Mouse (Mus musculus) bone marrow, adult 2 months (tissue): ENCODE data around the gene Cldn7. TPM values are rescaled to one million over a fixed set of nuclear protein-coding genes. Genes with fewer than 3 reads are reported as not detected.
A peak's percentile ranks its signal among the peaks of the same experiment; 100 is the strongest.
"Not testable (repeated sequence)": the region's sequence is repeated elsewhere in the genome, so short reads cannot be mapped to it uniquely, and the experiment has no call there.

ENCODE experiments used
- H3K27ac ChIP-seq: fragments of 200-500 bp; 2 replicates; pipeline ENCODE4 v1.5.1; 2012; ENCODE audit warnings: low read depth, mild to moderate bottlenecking, control low read depth, inconsistent platforms, low read length; ENCODE audit not compliant: control insufficient read depth, poor library complexity, insufficient read depth
- H3K4me1 ChIP-seq: fragments of 200-500 bp; 2 replicates; pipeline ENCODE4 v1.6.1; 2011; ENCODE audit warnings: low read length; ENCODE audit not compliant: control insufficient read depth, insufficient read depth
- H3K4me3 ChIP-seq: fragments of 200-500 bp; replicated peaks from 2 replicates; pipeline ENCODE3; 2011; ENCODE audit warnings: mild to moderate bottlenecking, low read depth, low read length, control low read depth; ENCODE audit not compliant: control insufficient read depth
- CTCF ChIP-seq: fragments of 200-500 bp; IDR thresholded peaks from 2 replicates; pipeline ENCODE4 v1.5.1; 2011; ENCODE audit warnings: low read length, control low read depth; ENCODE audit not compliant: control insufficient read depth, insufficient read depth
- POLR2A ChIP-seq: fragments of 200-500 bp; IDR thresholded peaks from 2 replicates; pipeline ENCODE4 v1.6.1; 2011; ENCODE audit warnings: low read depth, mild to moderate bottlenecking, control low read depth, low read length, borderline replicate concordance; ENCODE audit not compliant: control insufficient read depth
- WGBS: fragments of 180-500 bp; shearing (Covaris S2); methylation state at CpG from one replicate; pipeline ENCODE4 v1.1.7; 2018; 5-methylcytosine and 5-hydroxymethylcytosine counted together
- polyA plus RNA-seq: library from polyadenylated mRNA; stranded (reverse); fragments of >200 nt; gene quantifications from 2 replicates; pipeline ENCODE4 v1.2.4, GENCODE M21; 2011; ENCODE audit warnings: low replicate concordance; ENCODE audit not compliant: missing spikeins, insufficient read depth, insufficient read length

The Cldn7 gene
- polyA plus RNA-seq, 1 experiment: not detected

DNA sequence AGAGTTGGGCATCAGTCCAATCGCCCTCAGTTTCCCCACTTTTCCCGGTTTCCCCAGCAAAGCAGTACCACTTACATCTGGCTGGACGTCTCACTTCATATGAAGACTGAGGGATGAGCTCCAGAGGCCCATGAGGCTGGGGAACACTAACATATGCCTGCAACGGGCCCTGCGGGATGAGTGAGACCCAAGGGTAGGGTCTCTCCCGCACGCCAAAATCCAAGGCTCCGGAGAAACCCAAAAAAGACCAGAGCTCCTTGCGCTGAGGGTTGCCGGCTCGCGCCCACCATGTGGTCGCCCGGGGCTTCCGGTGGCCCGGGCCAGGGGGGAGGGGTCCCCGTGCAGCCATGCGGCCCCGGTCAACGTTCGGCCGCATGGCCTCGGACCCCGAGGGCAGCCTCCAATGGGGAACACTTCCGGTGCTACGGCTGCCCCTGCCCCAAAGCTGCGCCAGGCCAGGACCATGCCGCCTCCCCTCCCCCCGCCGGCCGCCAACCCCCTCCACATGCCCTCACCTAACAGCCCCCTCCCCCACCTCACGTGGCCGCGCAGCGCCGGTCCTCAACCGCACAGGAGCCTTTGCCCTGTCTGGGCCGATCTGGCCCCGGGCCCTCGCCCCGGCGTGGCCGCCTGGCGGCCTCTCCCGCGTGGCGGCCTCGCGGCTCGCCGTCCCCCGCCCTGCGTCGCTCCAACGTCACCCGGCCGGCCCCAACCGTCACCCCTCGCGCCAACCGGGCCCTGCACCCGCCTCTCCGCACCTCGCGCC lies 44.1 kb upstream of the Cldn7 start:
- H3K4me3 ChIP-seq: peak overlapping the region; percentile 86
- H3K27ac ChIP-seq: peak overlapping the region; percentile 95
- TF ChIP-seq CTCF (no peak), POLR2A (no peak; the same call in 1 of the 2 replicates)
- WGBS: under 1% methylated on average over 64 of the region's 65 CpGs
- H3K4me1 ChIP-seq: no peaks in the 10 kb centered on the region; the same call in 1 of the 2 replicates

DNA sequence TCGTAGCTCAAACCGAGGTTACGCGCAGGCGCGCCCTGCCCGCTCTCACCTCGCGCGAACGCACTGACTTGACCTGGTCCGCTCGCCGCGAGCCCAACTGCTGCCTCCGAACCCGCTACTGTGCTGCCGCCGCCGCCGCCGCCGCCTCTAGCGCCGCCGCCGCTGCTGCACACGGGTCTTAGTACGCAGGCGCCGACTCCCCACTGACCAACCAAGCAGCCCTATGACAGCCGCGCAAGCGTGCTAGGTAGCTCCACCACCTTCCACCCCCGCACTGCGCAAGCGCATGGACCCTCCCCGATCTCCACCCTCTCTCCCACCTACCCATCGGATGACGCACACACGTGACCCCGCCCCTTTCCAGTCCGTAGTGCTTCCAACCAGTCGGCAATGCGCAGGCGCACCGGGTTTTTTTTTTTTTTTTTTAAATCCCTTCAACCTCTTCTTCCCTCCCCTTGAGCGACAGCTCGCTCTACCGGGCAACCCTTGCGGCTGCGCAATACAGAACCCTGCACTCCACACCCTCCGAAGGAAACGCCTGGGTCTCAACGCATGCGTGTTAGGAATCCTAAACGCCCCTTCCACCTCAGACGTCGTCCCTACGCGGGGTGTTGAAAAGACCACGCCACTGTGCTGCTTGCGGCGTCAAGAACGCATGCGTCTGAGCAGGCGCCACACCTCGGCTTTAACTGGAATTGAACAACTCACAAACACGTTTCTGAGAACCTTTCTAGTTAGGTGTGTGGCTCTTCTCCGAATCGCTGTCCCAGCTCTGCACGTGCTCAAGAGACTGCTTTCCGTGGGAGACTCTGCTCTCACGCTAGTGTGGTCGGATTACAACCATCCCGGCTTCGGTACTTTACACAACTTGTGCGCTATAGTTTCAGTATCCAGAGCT lies 43.2 kb upstream of the Cldn7 start, which contains the start of gene Eif5a:
Gene Eif5a, minus strand, starts transcription at position 845 of the 898 bp plus-strand sequence.
- Histone ChIP-seq H3K27ac (peak within 1 kb of the TSS; percentile 95), H3K4me1 (no peaks in the 10 kb centered on the region; the same call in 1 of the 2 replicates), H3K4me3 (peak within 1 kb of the TSS; percentile 86)
- WGBS: under 1% methylated on average over 78 of the region's 78 CpGs
- TF ChIP-seq POLR2A: peak; percentile 90
- TF ChIP-seq CTCF: peak; percentile 54; the same call in 1 of the 2 replicates

DNA sequence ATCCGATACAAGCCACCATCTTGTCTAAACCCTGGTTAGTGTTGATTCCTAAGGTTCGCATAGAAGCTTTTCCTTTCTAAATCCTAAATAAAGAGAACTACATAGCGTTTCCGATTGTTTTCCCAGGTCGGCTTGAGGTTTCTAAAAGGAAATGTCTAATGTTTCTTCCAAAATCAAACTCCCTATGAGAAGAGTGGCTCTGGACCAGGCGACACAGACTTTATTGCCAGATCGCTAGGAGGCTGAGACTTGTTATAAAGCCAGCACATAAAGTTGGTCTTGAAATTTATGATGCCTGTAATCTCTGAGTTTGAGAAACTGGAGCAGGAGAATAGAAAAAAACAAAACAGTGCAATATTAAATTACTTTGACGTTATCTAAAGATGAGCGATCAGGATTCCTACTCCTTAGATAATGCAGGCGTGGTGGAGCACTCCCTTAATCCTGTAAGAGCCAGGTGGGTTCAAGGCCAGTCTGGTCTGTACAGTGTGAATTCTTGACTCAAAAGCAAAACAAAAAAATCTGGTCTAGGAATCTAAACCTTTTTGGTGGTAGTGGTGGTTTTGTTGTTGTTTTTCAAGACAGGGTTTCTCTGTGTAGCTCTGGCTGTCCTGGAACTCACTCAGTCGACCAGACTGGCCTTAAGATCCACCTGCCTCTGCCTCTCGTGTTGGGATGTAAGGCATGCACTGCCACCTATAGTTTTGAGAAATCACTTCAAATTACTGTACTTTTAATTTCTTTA lies 42.4 kb upstream of the Cldn7 start:
- Histone ChIP-seq H3K4me3 (peak overlapping the region; percentile 77), H3K27ac (peak overlapping the region; percentile 78), H3K4me1 (no peaks in the 10 kb centered on the region; the same call in 1 of the 2 replicates)
- WGBS: 3% methylated on average over 12 of the region's 12 CpGs
- TF ChIP-seq POLR2A: no peak
- no peak for TF ChIP-seq CTCF

DNA sequence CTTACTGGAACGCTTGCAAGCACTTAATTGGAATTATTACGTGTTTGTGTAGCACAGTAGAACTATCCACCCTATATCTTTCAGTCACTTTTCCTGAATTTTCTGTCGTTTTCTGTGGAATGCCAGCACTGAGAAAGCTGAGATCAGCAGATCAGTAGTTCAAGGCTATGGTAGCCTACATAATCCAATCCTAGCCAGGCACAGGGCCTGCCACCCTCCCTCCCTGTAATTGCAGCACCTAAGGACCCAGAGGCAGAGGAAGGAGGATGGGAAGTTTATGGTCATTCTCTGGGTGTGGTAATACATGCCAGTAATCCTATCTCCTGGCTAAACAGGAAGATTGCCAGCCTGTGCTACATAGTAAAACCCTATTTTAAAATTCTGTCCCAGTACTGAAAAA lies 41.8 kb upstream of the Cldn7 start:
- Histone ChIP-seq H3K27ac (no peak overlapping the region), H3K4me1 (no peaks in the 10 kb centered on the region; the same call in 1 of the 2 replicates), H3K4me3 (no peak overlapping the region)
- no peak for TF ChIP-seq CTCF
- TF ChIP-seq POLR2A: no peak
- WGBS: 46% methylated on average over 3 of the region's 3 CpGs

DNA sequence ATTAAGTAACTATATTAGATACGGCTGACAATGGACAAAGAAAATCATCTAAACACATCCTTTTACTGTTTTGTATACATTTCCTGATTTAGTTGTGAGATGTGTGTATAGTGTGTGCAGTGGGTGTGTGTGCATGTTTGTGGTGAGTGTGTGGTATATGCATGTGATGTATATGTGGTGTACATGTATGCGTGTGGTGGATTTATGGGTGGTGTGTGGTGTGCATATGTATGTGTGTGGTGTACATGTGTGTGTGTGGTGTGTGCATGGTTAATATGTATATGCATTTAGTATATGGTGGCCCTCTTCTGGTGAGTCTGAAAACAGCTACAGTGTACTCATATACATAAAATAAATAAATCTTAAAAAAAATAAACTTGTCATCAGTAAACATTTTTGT lies 37.1 kb upstream of the Cldn7 start:
- 91% methylated on average over 2 of the region's 2 CpGs for WGBS
- TF ChIP-seq CTCF (no peak), POLR2A (no peak)
- H3K4me1 ChIP-seq: peaks cover 2% of the 10 kb centered on the region

DNA sequence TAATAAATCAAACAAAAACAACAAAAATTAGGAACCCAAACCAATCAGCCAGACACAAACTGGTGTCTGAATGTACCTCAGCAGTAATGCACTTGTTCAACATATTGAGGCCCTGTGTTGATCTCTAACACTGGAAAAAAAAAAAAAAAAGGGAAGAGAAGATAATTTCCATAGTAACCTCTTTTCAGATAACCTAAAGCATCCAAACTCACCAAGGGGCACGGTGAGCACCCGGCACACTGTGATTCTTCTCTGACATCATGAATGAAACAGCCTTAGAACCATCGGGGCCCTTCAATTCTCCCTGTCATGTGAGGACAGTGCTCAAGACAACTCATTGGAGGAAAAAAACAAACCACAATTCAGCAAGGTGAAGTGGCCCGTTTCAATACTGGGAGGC lies 34.9 kb upstream of the Cldn7 start:
- H3K4me3 ChIP-seq: no peak overlapping the region
- H3K4me1 ChIP-seq: peaks cover 4% of the 10 kb centered on the region
- TF ChIP-seq CTCF (no peak), POLR2A (no peak)
- WGBS: 41% methylated on average over 4 of the region's 4 CpGs
- H3K27ac ChIP-seq: no peak overlapping the region

More for the DNA sequence above, 37.1 kb upstream of the Cldn7 start:
- no peak overlapping the region for H3K27ac ChIP-seq
- no peak overlapping the region for H3K4me3 ChIP-seq

DNA sequence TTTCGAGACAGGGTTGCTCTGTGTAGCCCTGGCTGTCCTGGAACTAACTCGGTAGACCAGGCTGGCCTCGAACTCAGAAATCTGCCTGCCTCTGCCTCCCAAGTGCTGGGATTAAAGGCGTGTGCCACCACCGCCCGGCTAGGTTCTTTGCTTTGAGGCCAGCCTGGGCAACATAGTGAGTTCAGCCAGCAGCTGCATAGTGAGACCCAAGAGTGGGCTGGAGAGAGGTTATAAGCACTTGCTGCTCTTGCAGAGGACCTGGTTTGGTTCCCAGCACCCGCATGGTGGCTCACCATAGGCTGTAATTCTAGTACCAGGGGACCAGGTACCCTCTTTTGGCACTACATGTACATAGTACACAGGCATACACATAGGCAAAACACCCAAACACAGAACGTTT lies 34.4 kb upstream of the Cldn7 start:
- H3K4me1 ChIP-seq, H3K27ac ChIP-seq, H3K4me3 ChIP-seq: not testable (repeated sequence)
- WGBS: 85% methylated on average over 8 of the region's 8 CpGs

DNA sequence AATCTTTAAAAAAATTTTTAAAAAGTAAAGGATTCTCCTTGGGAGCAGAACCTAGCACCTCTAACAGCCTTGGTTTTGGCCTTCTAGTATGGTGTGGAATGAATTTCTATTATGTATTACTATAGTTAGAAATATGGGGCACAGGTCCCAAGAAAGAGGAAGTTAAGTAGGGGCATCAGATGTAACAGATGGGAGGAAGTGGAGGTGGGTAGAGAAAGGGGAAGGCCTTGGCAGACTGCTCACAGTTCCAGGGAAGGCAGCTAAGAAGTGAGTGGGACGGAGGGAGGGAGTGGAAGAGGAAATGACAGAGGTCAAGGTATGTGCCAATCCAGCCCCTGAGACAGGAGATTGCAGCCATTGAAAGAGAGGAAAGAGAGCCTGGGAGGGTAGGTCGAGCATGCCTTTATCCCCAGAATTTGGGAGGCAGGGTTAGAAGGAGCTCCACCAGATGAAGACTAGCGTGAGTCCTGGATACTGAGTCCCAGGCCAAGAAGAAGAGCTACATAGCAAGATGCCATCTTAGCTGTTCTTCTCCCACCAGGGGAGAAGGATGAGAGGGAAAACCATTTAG lies 33.5 kb upstream of the Cldn7 start:
- Histone ChIP-seq H3K27ac (peak overlapping the region; percentile 79), H3K4me1 (peaks cover 4% of the 10 kb centered on the region), H3K4me3 (no peak overlapping the region)
- TF ChIP-seq POLR2A: no peak
- TF ChIP-seq CTCF: no peak
- WGBS: 14% methylated on average over 3 of the region's 3 CpGs
